Mouse (Mus musculus): ENCODE data around the gene Prrc2a. TPM values are rescaled to one million over a fixed set of nuclear protein-coding genes. Genes with fewer than 3 reads are reported as not detected.

Prrc2a gene
- polyA plus RNA-seq, 1 experiment from 2014 or later = 229 TPM

Small RNA genes within 50 kb of the gene (microRNA-seq; reads per million reads assigned to microRNA genes)
- gene Mir6973a = not detected
- not detected for gene Mir6974

Other genes with a start within 250 kb of the Prrc2a start
- 14.6 and 16.1 TPM in 2 replicates for gene Neu1, start 233.6 kb downstream of the Prrc2a start, polyA plus RNA-seq (2016; fragmentation: Nextera tagmentation; extraction: Ambion mirVana)
- gene Hspa1b, start 205.7 kb downstream of the Prrc2a start, polyA plus RNA-seq (2016; fragmentation: Nextera tagmentation; extraction: Ambion mirVana) = 0.08 and 0.14 TPM in 2 replicates
- gene Gm20481, start 195.0 kb downstream of the Prrc2a start, polyA plus RNA-seq (2016; fragmentation: Nextera tagmentation; extraction: Ambion mirVana) = not detected in 2 replicates
- 1.1 and 1.4 TPM in 2 replicates for gene Hspa1a, start 192.7 kb downstream of the Prrc2a start, polyA plus RNA-seq (2016; fragmentation: Nextera tagmentation; extraction: Ambion mirVana)
- 0.58 and 0.85 TPM in 2 replicates for gene Hspa1l, start 192.2 kb downstream of the Prrc2a start, polyA plus RNA-seq (2016; fragmentation: Nextera tagmentation; extraction: Ambion mirVana)
- gene Lsm2, start 183.0 kb downstream of the Prrc2a start, polyA plus RNA-seq (2016; fragmentation: Nextera tagmentation; extraction: Ambion mirVana) = 320 and 365 TPM in 2 replicates
- 222 and 267 TPM in 2 replicates for gene Vars, start 163.9 kb downstream of the Prrc2a start, polyA plus RNA-seq (2016; fragmentation: Nextera tagmentation; extraction: Ambion mirVana)
- 0.15 and 0.23 TPM in 2 replicates for gene Vwa7, start 148.3 kb downstream of the Prrc2a start, polyA plus RNA-seq (2016; fragmentation: Nextera tagmentation; extraction: Ambion mirVana)
- 1.2 and 1.4 TPM in 2 replicates for gene Sapcd1, start 136.9 kb downstream of the Prrc2a start, polyA plus RNA-seq (2016; fragmentation: Nextera tagmentation; extraction: Ambion mirVana)
- 5.2 and 5.4 TPM in 2 replicates for gene Msh5, start 118.2 kb downstream of the Prrc2a start, polyA plus RNA-seq (2016; fragmentation: Nextera tagmentation; extraction: Ambion mirVana)
- gene Clic1, start 114.9 kb downstream of the Prrc2a start, polyA plus RNA-seq (2016; fragmentation: Nextera tagmentation; extraction: Ambion mirVana) = 174 and 186 TPM in 2 replicates
- gene Ddah2, start 105.9 kb downstream of the Prrc2a start, polyA plus RNA-seq (2016; fragmentation: Nextera tagmentation; extraction: Ambion mirVana) = 453 and 568 TPM in 2 replicates
- gene Ly6g6c, start 99.5 kb downstream of the Prrc2a start, polyA plus RNA-seq (2016; fragmentation: Nextera tagmentation; extraction: Ambion mirVana) = not detected in 2 replicates
- gene Mpig6b, start 98.7 kb downstream of the Prrc2a start, polyA plus RNA-seq (2016; fragmentation: Nextera tagmentation; extraction: Ambion mirVana) = 0.36 and 0.46 TPM in 2 replicates
- gene Ly6g6e, start 88.0 kb downstream of the Prrc2a start, polyA plus RNA-seq (2016; fragmentation: Nextera tagmentation; extraction: Ambion mirVana) = 0.81 and 0.95 TPM in 2 replicates
- gene Ly6g6d, start 86.8 kb downstream of the Prrc2a start, polyA plus RNA-seq (2016; fragmentation: Nextera tagmentation; extraction: Ambion mirVana) = 0.80 and 1.1 TPM in 2 replicates
- gene Ly6g6f, start 79.3 kb downstream of the Prrc2a start, polyA plus RNA-seq (2016; fragmentation: Nextera tagmentation; extraction: Ambion mirVana) = 0.56 and 0.66 TPM in 2 replicates
- 53.3 and 63.6 TPM in 2 replicates for gene Abhd16a, start 75.6 kb downstream of the Prrc2a start, polyA plus RNA-seq (2016; fragmentation: Nextera tagmentation; extraction: Ambion mirVana)
- gene Ly6g5c, start 56.6 kb downstream of the Prrc2a start, polyA plus RNA-seq (2016; fragmentation: Nextera tagmentation; extraction: Ambion mirVana) = not detected in 2 replicates
- gene Ly6g5b, start 49.5 kb downstream of the Prrc2a start, polyA plus RNA-seq (2016; fragmentation: Nextera tagmentation; extraction: Ambion mirVana) = 1.4 and 1.7 TPM in 2 replicates
- 33.9 and 35.8 TPM in 2 replicates for gene Gpank1, start 43.4 kb downstream of the Prrc2a start, polyA plus RNA-seq (2016; fragmentation: Nextera tagmentation; extraction: Ambion mirVana)
- gene Csnk2b, start 42.8 kb downstream of the Prrc2a start, polyA plus RNA-seq (2016; fragmentation: Nextera tagmentation; extraction: Ambion mirVana) = 299 and 317 TPM in 2 replicates
- gene D17H6S53E, start 38.5 kb downstream of the Prrc2a start, polyA plus RNA-seq (2016; fragmentation: Nextera tagmentation; extraction: Ambion mirVana) = 8.4 and 8.5 TPM in 2 replicates
- gene Apom, start 32.8 kb downstream of the Prrc2a start, polyA plus RNA-seq (2016; fragmentation: Nextera tagmentation; extraction: Ambion mirVana) = 0.39 and 0.56 TPM in 2 replicates
- 74.2 and 74.7 TPM in 2 replicates for gene Bag6, start 29.7 kb downstream of the Prrc2a start, polyA plus RNA-seq (2016; fragmentation: Nextera tagmentation; extraction: Ambion mirVana)
- gene Aif1, start 11.2 kb upstream of the Prrc2a start, polyA plus RNA-seq (2016; fragmentation: Nextera tagmentation; extraction: Ambion mirVana) = 1.5 and 1.8 TPM in 2 replicates
- 1.6 and 2.0 TPM in 2 replicates for gene Lst1, start 23.5 kb upstream of the Prrc2a start, polyA plus RNA-seq (2016; fragmentation: Nextera tagmentation; extraction: Ambion mirVana)
- gene Ltb, start 29.5 kb upstream of the Prrc2a start, polyA plus RNA-seq (2016; fragmentation: Nextera tagmentation; extraction: Ambion mirVana) = 0.38 and 0.45 TPM in 2 replicates
- gene Tnf, start 37.1 kb upstream of the Prrc2a start, polyA plus RNA-seq (2016; fragmentation: Nextera tagmentation; extraction: Ambion mirVana) = 0.14 TPM in 1 of 2 replicates, not detected in the other
- gene Lta, start 40.5 kb upstream of the Prrc2a start, polyA plus RNA-seq (2016; fragmentation: Nextera tagmentation; extraction: Ambion mirVana) = not detected in 2 replicates
- 0.30 and 0.33 TPM in 2 replicates for gene Gm16181, start 55.9 kb upstream of the Prrc2a start, polyA plus RNA-seq (2016; fragmentation: Nextera tagmentation; extraction: Ambion mirVana)
- gene Atp6v1g2, start 68.8 kb upstream of the Prrc2a start, polyA plus RNA-seq (2016; fragmentation: Nextera tagmentation; extraction: Ambion mirVana) = 4.5 and 5.2 TPM in 2 replicates
- gene Nfkbil1, start 70.9 kb upstream of the Prrc2a start, polyA plus RNA-seq (2016; fragmentation: Nextera tagmentation; extraction: Ambion mirVana) = 10.7 and 12.1 TPM in 2 replicates
- gene Ddx39b, start 76.8 kb upstream of the Prrc2a start, polyA plus RNA-seq (2016; fragmentation: Nextera tagmentation; extraction: Ambion mirVana) = 749 and 792 TPM in 2 replicates
- 21.4 and 23.1 TPM in 2 replicates for gene H2-D1, start 97.8 kb upstream of the Prrc2a start, polyA plus RNA-seq (2016; fragmentation: Nextera tagmentation; extraction: Ambion mirVana)
- not detected in 2 replicates for gene H2-Q1, start 155.5 kb upstream of the Prrc2a start, polyA plus RNA-seq (2016; fragmentation: Nextera tagmentation; extraction: Ambion mirVana)
- gene H2-Q2, start 177.3 kb upstream of the Prrc2a start, polyA plus RNA-seq (2016; fragmentation: Nextera tagmentation; extraction: Ambion mirVana) = 0.79 and 0.80 TPM in 2 replicates
- 2.2 and 3.6 TPM in 2 replicates for gene H2-Q4, start 214.7 kb upstream of the Prrc2a start, polyA plus RNA-seq (2016; fragmentation: Nextera tagmentation; extraction: Ambion mirVana)